Mouse (Mus musculus): Measurements from ENCODE around the gene Wipi1. TPM values are rescaled to one million over a fixed set of nuclear protein-coding genes. Genes with fewer than 3 reads are reported as not detected.

Gene Wipi1
- total RNA-seq, 2 experiments from 2014 or later = 22.3 to 22.7 TPM

DNA sequence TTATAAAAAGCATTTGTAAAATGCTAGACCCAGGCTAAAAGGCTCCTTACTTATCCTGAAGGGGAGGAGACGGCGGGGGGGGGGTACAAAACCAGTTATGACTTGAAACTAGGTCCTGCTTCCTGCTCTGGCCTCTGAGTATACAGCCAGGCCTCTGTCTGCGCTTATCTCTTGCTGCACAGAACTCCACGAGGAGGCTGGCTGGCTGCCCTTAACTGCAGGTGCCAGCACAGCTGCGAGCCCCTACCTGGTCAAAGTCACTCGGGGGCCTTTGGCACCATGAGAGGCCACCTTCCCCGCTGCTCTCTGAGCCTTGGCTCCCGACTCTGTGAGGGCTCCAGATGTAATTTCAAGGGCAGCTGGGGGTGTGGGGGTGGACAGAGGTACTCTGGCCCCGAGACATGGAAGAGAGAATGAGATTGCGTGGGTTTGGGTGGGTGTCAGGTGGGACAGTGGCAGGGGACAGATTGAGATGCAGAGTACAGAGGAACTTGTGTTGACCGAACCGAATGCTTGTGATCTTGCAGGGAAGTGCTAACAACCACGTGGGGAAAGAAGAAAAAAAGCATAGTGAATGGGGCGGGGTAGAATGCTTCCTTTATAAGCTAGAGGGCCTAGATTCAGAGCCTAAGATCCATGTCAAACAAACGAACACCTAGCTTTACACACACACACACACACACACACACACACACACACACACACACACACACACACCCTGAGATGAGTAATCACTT lies 24.0 kb downstream of the Wipi1 start:
- intact Hi-C loops (cut with DNase I) = loop anchor here (5.0 kb wide), 2 partner anchors 256 to 346 kb away; no protein-coding TSS in a partner anchor
- no peak for DNase-seq (ENCODE audit: low spot score in 2 of 2)

- no peak for DNase-seq (ENCODE audit: low spot score in 2 of 2)
- intact Hi-C loops (cut with DNase I) = loop anchor here (5.0 kb wide), 2 partner anchors 255 to 345 kb away; no protein-coding TSS in a partner anchor
Measured at GRCm38 (mm10) chr11:109587019-109587418, 24.7 kb downstream of the Wipi1 start.

DNA sequence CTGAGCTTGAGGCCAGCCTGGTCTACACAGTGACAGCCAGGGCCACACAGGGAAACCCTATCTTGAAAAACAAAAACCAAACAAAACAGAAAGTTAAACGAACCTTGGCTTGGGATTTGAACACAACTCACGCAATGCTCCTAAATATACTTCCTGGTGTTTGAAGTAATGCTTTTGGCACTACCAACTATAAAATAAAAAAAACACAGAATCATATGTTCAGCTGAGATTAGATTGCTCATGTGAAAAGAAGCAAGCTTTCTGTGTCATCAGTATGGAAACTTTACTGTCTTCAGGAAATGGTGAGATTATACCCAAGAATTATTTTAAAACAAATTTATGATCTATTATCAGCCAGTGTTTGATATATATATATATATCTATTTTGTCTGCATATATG lies 25.3 kb downstream of the Wipi1 start:
- no peak for DNase-seq (ENCODE audit: low spot score in 2 of 2)
- intact Hi-C loops (cut with DNase I) = loop anchor here (5.0 kb wide), 2 partner anchors 254 to 344 kb away; no protein-coding TSS in a partner anchor

DNA sequence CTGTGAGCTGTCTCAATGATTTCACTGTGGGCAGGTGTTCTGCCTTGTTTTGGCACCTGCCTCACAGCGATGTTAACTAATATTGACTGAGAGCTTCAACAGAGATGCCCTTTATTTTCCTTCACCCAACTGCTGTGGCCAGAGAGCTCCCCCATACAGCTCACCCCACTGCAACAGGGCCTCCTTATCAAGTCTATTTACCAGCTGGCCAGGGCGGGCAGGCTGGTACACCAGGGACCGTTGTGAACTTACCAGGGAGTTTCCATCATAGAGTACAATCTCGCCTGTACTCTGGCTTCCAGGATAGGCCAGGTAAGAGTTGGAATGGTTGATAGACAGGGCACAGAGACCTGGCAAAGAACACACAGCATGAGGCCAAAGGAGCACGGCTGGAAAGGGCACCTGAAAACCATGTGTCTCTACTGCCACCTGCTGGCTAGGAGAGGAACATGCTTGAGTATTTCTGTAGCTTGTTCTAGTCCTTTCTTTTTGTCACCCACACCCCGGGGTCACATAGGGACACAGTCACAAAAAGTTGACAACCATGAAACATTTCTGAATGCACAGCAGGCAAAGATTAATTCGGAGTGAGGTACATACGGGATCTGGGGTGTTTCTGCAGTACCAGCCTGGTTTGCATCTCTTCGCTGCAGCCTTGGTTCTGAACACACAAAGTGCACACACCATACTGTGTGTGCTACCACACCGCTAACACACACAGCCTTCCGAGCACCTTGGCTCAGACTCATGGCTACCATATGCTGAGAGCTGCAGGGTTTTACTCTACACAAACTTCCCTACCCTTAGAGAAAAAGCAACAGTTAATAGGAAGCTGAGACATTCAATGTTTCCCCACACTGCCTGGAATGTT lies 26.7 kb downstream of the Wipi1 start:
- intact Hi-C loops (cut with DNase I) = loop anchor here (1.0 to 5.0 kb wide), 3 partner anchors 140 to 343 kb away; no protein-coding TSS in a partner anchor
- peak; percentile 60 to 70 for DNase-seq (ENCODE audit: low spot score in 2 of 2)

- no peak for DNase-seq (ENCODE audit: low spot score in 2 of 2)
- intact Hi-C loops (cut with DNase I) = no loop called here
Measured at GRCm38 (mm10) chr11:109583986-109584385, 27.8 kb downstream of the Wipi1 start.

GRCm38 (mm10) chr11:109579999-109580398 lies 31.8 kb downstream of the Wipi1 start:
- intact Hi-C loops (cut with DNase I) = no loop called here

GRCm38 (mm10) chr11:109578536-109578935 lies 33.2 kb downstream of the Wipi1 start:
- DNase-seq (ENCODE audit: low spot score in 2 of 2) = no peak
- intact Hi-C loops (cut with DNase I) = no loop called here

More at GRCm38 (mm10) chr11:109579999-109580398, 31.8 kb downstream of the Wipi1 start:
- DNase-seq (ENCODE audit: low spot score in 2 of 2) = no peak

GRCm38 (mm10) chr11:109575832-109576231 lies 35.9 kb downstream of the Wipi1 start:
- intact Hi-C loops (cut with DNase I) = no loop called here
- DNase-seq (ENCODE audit: low spot score in 2 of 2) = no peak

DNA sequence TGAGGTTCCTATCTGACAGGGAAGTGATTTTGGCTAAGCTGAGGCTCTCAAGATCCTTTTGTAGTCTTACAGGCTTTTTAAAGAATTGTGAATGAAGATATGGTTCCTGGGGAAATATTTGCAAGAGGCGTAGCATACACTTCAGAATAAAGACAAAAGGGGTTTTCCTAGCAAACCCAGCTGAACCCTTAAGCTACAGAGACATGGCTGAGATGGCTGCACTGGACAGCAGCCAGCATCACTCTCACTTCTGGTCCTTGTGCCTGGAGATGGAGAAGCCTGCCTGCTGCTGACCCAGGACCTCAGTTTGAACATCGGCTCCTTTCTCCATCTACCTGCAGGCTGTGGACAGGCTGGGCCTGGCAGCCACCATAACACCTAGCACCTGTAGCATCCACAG lies 37.2 kb downstream of the Wipi1 start:
- intact Hi-C loops (cut with DNase I) = no loop called here
- no peak for DNase-seq (ENCODE audit: low spot score in 2 of 2)

DNA sequence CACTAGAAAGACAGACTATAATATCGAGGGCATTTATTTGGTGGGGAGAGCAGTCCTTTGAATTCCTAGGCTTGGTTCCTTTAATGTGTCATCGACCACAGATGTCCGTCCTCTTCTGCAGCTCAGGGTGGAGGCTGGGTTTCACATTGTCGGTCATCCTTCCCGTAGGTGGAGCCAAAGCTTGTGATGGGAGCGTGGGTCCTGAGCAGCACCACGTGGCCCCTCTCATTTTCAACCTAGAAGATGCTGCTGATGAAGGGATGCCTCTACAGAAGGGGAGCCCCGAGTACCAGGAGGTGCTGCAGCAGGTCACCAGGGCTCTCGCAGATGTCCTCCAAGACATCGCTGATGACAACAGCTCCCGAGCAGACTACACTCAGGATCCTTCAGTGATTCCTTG lies 39.7 kb downstream of the Wipi1 start:
- no peak for DNase-seq (ENCODE audit: low spot score in 2 of 2)
- intact Hi-C loops (cut with DNase I) = no loop called here

- DNase-seq (ENCODE audit: low spot score in 2 of 2) = no peak
- intact Hi-C loops (cut with DNase I) = no loop called here
Measured at GRCm38 (mm10) chr11:109569809-109570208, 42.0 kb downstream of the Wipi1 start.

- intact Hi-C loops (cut with DNase I) = no loop called here
- no peak for DNase-seq (ENCODE audit: low spot score in 2 of 2)
Measured at GRCm38 (mm10) chr11:109569007-109569618, 42.7 kb downstream of the Wipi1 start.

- intact Hi-C loops (cut with DNase I) = no loop called here
- no peak for DNase-seq (ENCODE audit: low spot score in 2 of 2)
Measured at GRCm38 (mm10) chr11:109564466-109565214, 47.1 kb downstream of the Wipi1 start.

DNA sequence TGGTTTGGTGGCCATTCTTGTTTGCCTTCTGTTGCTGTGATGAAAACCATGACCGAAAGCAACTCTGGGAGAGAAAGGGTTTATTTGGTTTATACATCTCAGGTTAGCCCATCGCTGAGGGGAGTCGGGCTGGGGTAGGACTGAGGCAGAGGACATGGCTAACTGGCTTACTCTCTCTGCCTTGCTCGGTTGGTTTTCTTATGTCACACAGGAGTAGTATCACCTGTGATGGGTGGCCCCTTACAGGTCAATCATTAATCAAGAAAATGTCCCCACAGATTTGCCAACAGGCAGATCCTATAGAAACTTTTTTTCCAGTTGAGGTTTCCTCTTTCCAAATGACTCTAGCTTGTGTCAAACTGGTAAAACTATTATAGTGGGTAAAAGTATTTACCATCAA lies 48.1 kb downstream of the Wipi1 start:
- DNase-seq (ENCODE audit: low spot score in 2 of 2) = no peak
- intact Hi-C loops (cut with DNase I) = no loop called here

DNA sequence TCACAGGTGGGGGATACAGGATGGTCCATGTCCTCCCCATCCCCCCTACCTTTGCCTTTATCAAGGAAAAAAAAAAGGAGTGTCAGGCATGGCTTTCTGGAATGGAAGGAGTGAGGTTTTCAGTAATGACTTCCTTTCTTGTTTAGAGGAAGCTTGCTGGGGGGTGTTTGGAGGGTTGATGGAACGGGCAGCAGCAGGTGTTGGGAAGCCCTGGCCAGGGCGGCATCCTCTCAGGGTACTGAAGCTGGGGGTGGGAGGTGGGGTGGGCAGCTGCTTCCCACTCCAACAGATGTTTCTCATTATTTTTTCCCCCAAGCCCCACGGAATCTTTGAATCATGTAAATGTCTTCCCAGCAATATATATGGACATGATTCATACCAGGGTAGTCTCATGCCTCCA lies 50.3 kb downstream of the Wipi1 start:
- intact Hi-C loops (cut with DNase I) = no loop called here
- DNase-seq (ENCODE audit: low spot score in 2 of 2) = no peak

- no peak for DNase-seq (ENCODE audit: low spot score in 2 of 2)
- intact Hi-C loops (cut with DNase I) = no loop called here
Measured at GRCm38 (mm10) chr11:109560793-109561257, 50.9 kb downstream of the Wipi1 start.

DNA sequence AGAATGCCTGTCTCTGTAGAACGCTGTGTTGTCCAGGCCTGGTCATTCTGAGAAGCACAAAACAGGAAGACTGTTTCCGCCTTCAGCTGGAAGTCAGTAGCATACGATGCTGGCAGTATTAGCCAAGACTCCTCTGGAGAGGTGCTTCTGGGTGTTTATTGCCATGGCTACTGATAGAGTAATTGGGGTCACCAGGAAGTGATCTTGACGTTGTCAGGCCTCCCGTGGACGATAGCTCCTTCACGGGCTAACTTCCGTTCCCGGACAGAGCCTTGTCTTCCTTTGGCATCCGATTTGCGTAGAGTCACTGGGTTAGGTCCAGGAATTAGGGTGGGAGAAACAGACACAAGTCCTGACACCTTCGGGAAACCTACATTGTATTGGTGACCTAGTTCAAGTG lies 52.5 kb downstream of the Wipi1 start:
- DNase-seq (ENCODE audit: low spot score in 2 of 2) = no peak
- intact Hi-C loops (cut with DNase I) = no loop called here

GRCm38 (mm10) chr11:109557419-109557818 lies 54.3 kb downstream of the Wipi1 start:
- intact Hi-C loops (cut with DNase I) = no loop called here
- no peak for DNase-seq (ENCODE audit: low spot score in 2 of 2)

DNA sequence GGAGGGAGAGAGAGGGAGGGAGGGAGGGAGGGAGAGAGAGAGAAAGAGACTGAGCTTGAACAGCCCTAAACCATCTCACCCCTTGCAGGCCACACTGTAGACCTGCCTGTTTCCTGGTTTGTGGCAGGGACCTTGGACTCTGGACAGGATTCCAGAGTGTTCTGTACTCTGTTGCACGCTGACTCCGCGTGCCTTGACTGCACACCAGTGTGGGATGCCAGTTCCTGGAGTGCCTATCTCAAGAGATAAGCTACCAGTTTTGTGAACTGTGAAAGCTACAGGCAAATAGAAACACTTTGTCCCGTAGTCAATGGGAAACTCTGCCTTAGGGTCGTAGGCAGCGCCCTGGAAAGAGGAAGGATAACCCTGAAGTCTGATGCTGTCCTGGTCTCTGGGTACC lies 55.6 kb downstream of the Wipi1 start:
- DNase-seq (ENCODE audit: low spot score in 2 of 2) = no peak
- intact Hi-C loops (cut with DNase I) = no loop called here
